In genomic region chr8:123414255-123414654, GRCm38 (mm10) we compare ENCODE assay signal across 10 mouse cellular contexts. TPM values are rescaled to one million over a fixed set of nuclear protein-coding genes. Genes with fewer than 3 reads are reported as not detected.
A peak's percentile ranks its signal among the peaks of the same experiment; 100 is the strongest.
DNase-seq lines count a peak whose midpoint lies in the region; ATAC-seq and TF ChIP-seq lines count a peak whose summit lies in the region.
"Had no signal": no experiment of that assay in that cellular context is flagged by ENCODE, and none has a peak within 500 bp of the region (broad histone marks: within the 10 kb centered on the region; RNA-seq: fewer than 3 reads in every experiment).

No protein-coding gene starts in this region.

- 13% methylated on average over 9 of the region's 9 CpGs for WGBS in forebrain, embryonic 13.5 days
- 12% methylated on average over 9 of the region's 9 CpGs for WGBS in liver, postnatal 0 days (ENCODE audit: insufficient replicate concordance)

- peak overlapping the region; percentile 93 for H3K4me2 ChIP-seq in forebrain, embryonic 13.5 days
- H3K4me2 ChIP-seq in liver, postnatal 0 days (ENCODE audit: low read depth, low read length), result no peak overlapping the region

- TF ChIP-seq CTCF in E14TG2a.4 (conservative IDR thresholded peaks at IDR 0.05; ENCODE audit: low read length), result no peak
- no peak for TF ChIP-seq CTCF in G1E (IDR thresholded peaks at IDR 0.05; ENCODE audit: low read depth, low read length)
- TF ChIP-seq CTCF in liver, postnatal 0 days (IDR thresholded peaks at IDR 0.05; ENCODE audit: low read depth), result no peak

- no peak for TF ChIP-seq EP300 in liver, postnatal 0 days (IDR thresholded peaks at IDR 0.05; ENCODE audit: low read depth)

- H3K9me3 ChIP-seq in E14TG2a.4 (ENCODE audit: low read length), result no peaks in the 10 kb centered on the region
- H3K9me3 ChIP-seq in G1E (replicated peaks), result no peaks in the 10 kb centered on the region
- H3K9me3 ChIP-seq in forebrain, embryonic 13.5 days (replicated peaks), result no peaks in the 10 kb centered on the region
- H3K9me3 ChIP-seq in liver, postnatal 0 days (ENCODE audit: low read length), result no peaks in the 10 kb centered on the region
- H3K9me3 ChIP-seq: megakaryocyte, embryonic 14.5 days had no signal

- peak; percentile 7 for DNase-seq in G1E (ENCODE audit: low spot score)
- DNase-seq in liver, postnatal 0 days, result peak; percentile 30
- no peak for DNase-seq in urinary bladder, postnatal 25 days (ENCODE audit: low spot score)
- no peak for DNase-seq in urinary bladder, adult 18-20 months (ENCODE audit: low spot score in 2 of 2)
- DNase-seq in adrenal gland, postnatal 4 days (ENCODE audit: low spot score in 2 of 2), result no peak
- DNase-seq in yolk sac, embryonic 10.5 days (ENCODE audit: low spot score), result no peak

- H3K36me3 ChIP-seq in E14TG2a.4 (ENCODE audit: insufficient read depth, low read length) (peaks cover 24% of the 10 kb centered on the region), G1E (replicated peaks) (no peaks in the 10 kb centered on the region)
- peaks cover 23% of the 10 kb centered on the region for H3K36me3 ChIP-seq in forebrain, embryonic 13.5 days (ENCODE audit: poor library complexity, severe bottlenecking)
- H3K36me3 ChIP-seq in liver, postnatal 0 days (replicated peaks; ENCODE audit: insufficient read depth, low read length), result no peaks in the 10 kb centered on the region

- H3K9ac ChIP-seq in forebrain, embryonic 13.5 days, result peak overlapping the region; percentile 100
- no peak overlapping the region for H3K9ac ChIP-seq in liver, postnatal 0 days (replicated peaks)

- H3K4me3 ChIP-seq in E14TG2a.4 (replicated peaks; ENCODE audit: low read length), result peak overlapping the region; percentile 68; the same call in 1 of the 2 replicates
- H3K4me3 ChIP-seq in G1E (ENCODE audit: low read depth, low read length), result no peak overlapping the region
- H3K4me3 ChIP-seq in forebrain, embryonic 13.5 days, result peak overlapping the region; percentile 94
- no peak overlapping the region for H3K4me3 ChIP-seq in liver, postnatal 0 days (ENCODE audit: low read depth, low read length)

- ATAC-seq in G1E (ENCODE audit: extremely low read depth, insufficient number of reproducible peaks, low FRiP score, poor library complexity, severe bottlenecking), result no peak
- no peak for ATAC-seq in forebrain, embryonic 13.5 days
- ATAC-seq in liver, postnatal 0 days, result no peak

- H3K27ac ChIP-seq in forebrain, embryonic 13.5 days, result peak overlapping the region; percentile 98; the same call in 1 of the 2 replicates
- H3K27ac ChIP-seq in liver, postnatal 0 days (ENCODE audit: low read depth), result no peak overlapping the region

- H3K27me3 ChIP-seq in E14TG2a.4 (ENCODE audit: insufficient read depth, low read length), result peaks cover 27% of the 10 kb centered on the region
- H3K27me3 ChIP-seq in G1E (ENCODE audit: insufficient read depth, low read length), result peaks cover 46% of the 10 kb centered on the region
- H3K27me3 ChIP-seq in forebrain, embryonic 13.5 days, result no peaks in the 10 kb centered on the region
- H3K27me3 ChIP-seq in liver, postnatal 0 days (ENCODE audit: insufficient read depth, low read length), result peaks cover 49% of the 10 kb centered on the region

- peaks cover 68% of the 10 kb centered on the region for H3K4me1 ChIP-seq in E14TG2a.4 (replicated peaks; ENCODE audit: low read depth, low read length)
- H3K4me1 ChIP-seq in G1E (ENCODE audit: insufficient read depth, low read depth, low read length), result peaks cover 56% of the 10 kb centered on the region
- peaks cover 54% of the 10 kb centered on the region for H3K4me1 ChIP-seq in forebrain, embryonic 13.5 days
- peaks cover 30% of the 10 kb centered on the region for H3K4me1 ChIP-seq in liver, postnatal 0 days (ENCODE audit: insufficient read depth)

RNA-seq across cellular contexts. Expression of gene Tubb3, which starts 3.0 kb away (rescaled TPM):
- total RNA-seq in G1E (2014; fragmentation: Nextera tagmentation) (not detected in 2 replicates), G1E (2017) (0.41 and 0.71 TPM in 2 replicates)
- polyA plus RNA-seq in G1E (2012), result 0.14 and 0.22 TPM in 2 replicates
- 1,305 and 1,381 TPM in 2 replicates for polyA plus RNA-seq in forebrain, embryonic 13.5 days (2015; fragmentation: Nextera tagmentation; extraction: Ambion mirVana)
- 0.20 and 0.24 TPM in 2 replicates for polyA plus RNA-seq in liver, postnatal 0 days (2015; fragmentation: Nextera tagmentation; extraction: Ambion mirVana)
- total RNA-seq in adrenal gland, postnatal 4 days (2021), result 100 to 1,000 TPM in 1 of 2 experiments, 10 to 100 TPM in 1; 59.5 to 102 TPM

RNA-seq across cellular contexts. Expression of gene Mc1r, which starts 7.3 kb away (rescaled TPM):
- total RNA-seq in G1E (2014; fragmentation: Nextera tagmentation), result not detected in 2 replicates
- total RNA-seq in G1E (2017), result 0.12 and 0.27 TPM in 2 replicates
- 0.01 and 0.02 TPM in 2 replicates for polyA plus RNA-seq in G1E (2012)
- polyA plus RNA-seq in forebrain, embryonic 13.5 days (2015; fragmentation: Nextera tagmentation; extraction: Ambion mirVana), result 0.15 and 0.27 TPM in 2 replicates
- polyA plus RNA-seq in liver, postnatal 0 days (2015; fragmentation: Nextera tagmentation; extraction: Ambion mirVana), result not detected in 2 replicates
- total RNA-seq in adrenal gland, postnatal 4 days (2021), result under 1 TPM in 1 of 2 experiments, not detected in 1; 0.14 TPM
- total RNA-seq: hematopoietic stem cell, adult 5-6 weeks had no signal

RNA-seq across cellular contexts. Expression of gene Def8, which starts 9.1 kb away (rescaled TPM):
- total RNA-seq in G1E (2014; fragmentation: Nextera tagmentation) (14.4 and 18.6 TPM in 2 replicates), G1E (2017) (12.6 and 15.1 TPM in 2 replicates)
- polyA plus RNA-seq in G1E (2012), result 11.4 and 16.7 TPM in 2 replicates
- 38.9 and 41.2 TPM in 2 replicates for polyA plus RNA-seq in forebrain, embryonic 13.5 days (2015; fragmentation: Nextera tagmentation; extraction: Ambion mirVana)
- 10.1 and 11.6 TPM in 2 replicates for polyA plus RNA-seq in liver, postnatal 0 days (2015; fragmentation: Nextera tagmentation; extraction: Ambion mirVana)
- total RNA-seq in adrenal gland, postnatal 4 days (2021), result 10 to 100 TPM; 40.2 to 40.5 TPM

RNA-seq across cellular contexts. Expression of gene Tcf25, which starts 40.7 kb away (rescaled TPM):
- total RNA-seq in G1E (2014; fragmentation: Nextera tagmentation) (123 and 130 TPM in 2 replicates), G1E (2017) (125 and 133 TPM in 2 replicates)
- 84.3 and 91.6 TPM in 2 replicates for polyA plus RNA-seq in G1E (2012)
- 190 and 207 TPM in 2 replicates for polyA plus RNA-seq in forebrain, embryonic 13.5 days (2015; fragmentation: Nextera tagmentation; extraction: Ambion mirVana)
- polyA plus RNA-seq in liver, postnatal 0 days (2015; fragmentation: Nextera tagmentation; extraction: Ambion mirVana), result 54.1 and 54.9 TPM in 2 replicates
- 100 to 1,000 TPM; 221 to 224 TPM for total RNA-seq in adrenal gland, postnatal 4 days (2021)

Comparison
In these comparisons a context has a peak if more than half of its experiments do, and no peak if none do; other contexts are left out.
1. H3K4me3 ChIP-seq: peak in E14TG2a.4 (single experiment) and forebrain, embryonic 13.5 days (single experiment); none in G1E (single experiment) and liver, postnatal 0 days (single experiment).
2. DNase-seq: peak in G1E (single experiment) and liver, postnatal 0 days (single experiment); none in urinary bladder, postnatal 25 days (single experiment), urinary bladder, adult 18-20 months (0 of 2), adrenal gland, postnatal 4 days (0 of 2) and yolk sac, embryonic 10.5 days (single experiment).
3. RNA of gene Tubb3, which starts 3.0 kb away (polyA plus RNA-seq): 1,305 to 1,381 TPM in forebrain, embryonic 13.5 days; 0.14 to 0.22 TPM in G1E and 0.20 to 0.24 TPM in liver, postnatal 0 days; every median in the first group is over 1,000 times any median in the second.